Mouse (Mus musculus): Measurements from ENCODE around the gene N4bp2l2. TPM values are rescaled to one million over a fixed set of nuclear protein-coding genes. Genes with fewer than 3 reads are reported as not detected.
A peak's percentile ranks its signal among the peaks of the same experiment; 100 is the strongest.
"Not testable (repeated sequence)": the region's sequence is repeated elsewhere in the genome, so short reads cannot be mapped to it uniquely, and the experiment has no call there.

The N4bp2l2 gene
- polyA plus RNA-seq (2012; rRNA removed): 33.4 and 37.8 TPM in 2 replicates

GRCm38 (mm10) chr5:150666133-150666739, at the start of gene N4bp2l2:
TSS of gene N4bp2l2 (minus strand) at chr5:150666183.
- DNase-seq (ENCODE audit: extremely low spot score in 1 of 2, low spot score in 1 of 2): not testable (repeated sequence)

GRCm38 (mm10) chr5:150713431-150713830, 47.4 kb upstream of the N4bp2l2 start:
- DNase-seq (ENCODE audit: extremely low spot score in 1 of 2, low spot score in 1 of 2): no peak

- no peak for DNase-seq (ENCODE audit: extremely low spot score in 1 of 2, low spot score in 1 of 2)
Observed at GRCm38 (mm10) chr5:150711503-150711902, 45.5 kb upstream of the N4bp2l2 start.

GRCm38 (mm10) chr5:150707181-150707580, 41.2 kb upstream of the N4bp2l2 start:
- DNase-seq (ENCODE audit: extremely low spot score in 1 of 2, low spot score in 1 of 2): not testable (repeated sequence)

GRCm38 (mm10) chr5:150706651-150707050, 40.7 kb upstream of the N4bp2l2 start:
- DNase-seq (ENCODE audit: extremely low spot score in 1 of 2, low spot score in 1 of 2): not testable (repeated sequence)

GRCm38 (mm10) chr5:150702714-150703113, 36.7 kb upstream of the N4bp2l2 start:
- peak; percentile 18 to 83 for DNase-seq (ENCODE audit: extremely low spot score in 1 of 2, low spot score in 1 of 2)

GRCm38 (mm10) chr5:150693277-150693676, 27.3 kb upstream of the N4bp2l2 start:
- no peak for DNase-seq (ENCODE audit: extremely low spot score in 1 of 2, low spot score in 1 of 2)

GRCm38 (mm10) chr5:150690685-150691084, 24.7 kb upstream of the N4bp2l2 start:
- DNase-seq (ENCODE audit: extremely low spot score in 1 of 2, low spot score in 1 of 2): no peak

- DNase-seq (ENCODE audit: extremely low spot score in 1 of 2, low spot score in 1 of 2): not testable (repeated sequence)
Observed at GRCm38 (mm10) chr5:150682862-150683261, 16.9 kb upstream of the N4bp2l2 start.

- no peak for DNase-seq (ENCODE audit: extremely low spot score in 1 of 2, low spot score in 1 of 2)
Observed at GRCm38 (mm10) chr5:150674866-150675265, 8.9 kb upstream of the N4bp2l2 start.

GRCm38 (mm10) chr5:150673880-150674621, 8.1 kb upstream of the N4bp2l2 start:
- DNase-seq (ENCODE audit: extremely low spot score in 1 of 2, low spot score in 1 of 2): no peak

GRCm38 (mm10) chr5:150673153-150673835, 7.3 kb upstream of the N4bp2l2 start, which contains the start of gene Pds5b:
TSS of gene Pds5b (plus strand) at chr5:150673739.
- DNase-seq (ENCODE audit: extremely low spot score in 1 of 2, low spot score in 1 of 2): peak; percentile 88 to 92

- DNase-seq (ENCODE audit: extremely low spot score in 1 of 2, low spot score in 1 of 2): no peak
Observed at GRCm38 (mm10) chr5:150672343-150672742, 6.4 kb upstream of the N4bp2l2 start.

- no peak for DNase-seq (ENCODE audit: extremely low spot score in 1 of 2, low spot score in 1 of 2)
Observed at GRCm38 (mm10) chr5:150668731-150669130, 2.7 kb upstream of the N4bp2l2 start.

GRCm38 (mm10) chr5:150665132-150665954, 640 bp downstream of the N4bp2l2 start:
- DNase-seq (ENCODE audit: extremely low spot score in 1 of 2, low spot score in 1 of 2): peak; percentile 98 to 99

- DNase-seq (ENCODE audit: extremely low spot score in 1 of 2, low spot score in 1 of 2): no peak
Observed at GRCm38 (mm10) chr5:150664794-150665131, 1.2 kb downstream of the N4bp2l2 start.

GRCm38 (mm10) chr5:150663926-150664325, 2.1 kb downstream of the N4bp2l2 start:
- DNase-seq (ENCODE audit: extremely low spot score in 1 of 2, low spot score in 1 of 2): not testable (repeated sequence)

- not testable (repeated sequence) for DNase-seq (ENCODE audit: extremely low spot score in 1 of 2, low spot score in 1 of 2)
Observed at GRCm38 (mm10) chr5:150660296-150660695, 5.7 kb downstream of the N4bp2l2 start.

- not testable (repeated sequence) for DNase-seq (ENCODE audit: extremely low spot score in 1 of 2, low spot score in 1 of 2)
Observed at GRCm38 (mm10) chr5:150659425-150659824, 6.6 kb downstream of the N4bp2l2 start.

GRCm38 (mm10) chr5:150654548-150654947, 11.4 kb downstream of the N4bp2l2 start:
- DNase-seq (ENCODE audit: extremely low spot score in 1 of 2, low spot score in 1 of 2): no peak

- DNase-seq (ENCODE audit: extremely low spot score in 1 of 2, low spot score in 1 of 2): no peak
Observed at GRCm38 (mm10) chr5:150652578-150652977, 13.4 kb downstream of the N4bp2l2 start.

Data from frontal cortex, adult 2 months (tissue).